Mouse (Mus musculus) midbrain, embryonic 13.5 days (tissue): Measurements from ENCODE around the gene Gm45234. TPM values are rescaled to one million over a fixed set of nuclear protein-coding genes. Genes with fewer than 3 reads are reported as not detected.

Experiments
- ATAC-seq: fragments of 200-750 bp; cut with Nextera tagmentation; 2 replicates; pipeline ENCODE4 v1.8.0; 2017; ENCODE audit warnings: mild to moderate bottlenecking, moderate TSS enrichment, moderate library complexity
- H3K27ac ChIP-seq: fragments of 300-500 bp; sonication (generic); 2 replicates; pipeline ENCODE4 v1.5.1; 2015; ENCODE audit warnings: inconsistent platforms, mild to moderate bottlenecking, moderate library complexity
- H3K27me3 ChIP-seq: fragments of 300-500 bp; sonication (generic); 2 replicates; pipeline ENCODE4 v1.6.1; 2015; ENCODE audit warnings: mild to moderate bottlenecking, inconsistent platforms
- H3K36me3 ChIP-seq: fragments of 300-500 bp; sonication (generic); 2 replicates; pipeline ENCODE4 v1.6.1; 2015; ENCODE audit warnings: mild to moderate bottlenecking, inconsistent platforms
- H3K4me1 ChIP-seq: fragments of 300-500 bp; sonication (generic); replicated peaks from 2 replicates; pipeline ENCODE4 v1.6.1; 2015; ENCODE audit warnings: inconsistent platforms
- H3K4me2 ChIP-seq: fragments of 300-500 bp; sonication (generic); replicated peaks from 2 replicates; pipeline ENCODE4 v1.6.1; 2015; ENCODE audit warnings: moderate library complexity, mild to moderate bottlenecking, inconsistent platforms
- H3K4me3 ChIP-seq: fragments of 300-500 bp; sonication (generic); replicated peaks from 2 replicates; pipeline ENCODE4 v1.5.1; 2015; ENCODE audit warnings: mild to moderate bottlenecking, inconsistent platforms
- H3K9ac ChIP-seq: fragments of 300-500 bp; sonication (generic); replicated peaks from 2 replicates; pipeline ENCODE4 v1.6.1; 2015; ENCODE audit warnings: mild to moderate bottlenecking, inconsistent platforms
- H3K9me3 ChIP-seq: fragments of 300-500 bp; sonication (generic); 2 replicates; pipeline ENCODE4 v1.6.1; 2016; ENCODE audit warnings: mild to moderate bottlenecking, inconsistent platforms
- whole genome bisulfite sequencing: fragments of 180-500 bp; shearing (Covaris S2); methylation state at CpG from one replicate; pipeline ENCODE4 v1.1.7; 2015; 5-methylcytosine and 5-hydroxymethylcytosine counted together
- polyA plus RNA-seq: library from polyadenylated mRNA; unstranded; fragments of >200 nt; fragmentation: Nextera tagmentation; extraction: Ambion mirVana; gene quantifications from 2 replicates; pipeline ENCODE4 v1.2.1, GENCODE M21; 2015

The Gm45234 gene
- polyA plus RNA-seq, 1 experiment from 2014 or later, result not detected

DNA sequence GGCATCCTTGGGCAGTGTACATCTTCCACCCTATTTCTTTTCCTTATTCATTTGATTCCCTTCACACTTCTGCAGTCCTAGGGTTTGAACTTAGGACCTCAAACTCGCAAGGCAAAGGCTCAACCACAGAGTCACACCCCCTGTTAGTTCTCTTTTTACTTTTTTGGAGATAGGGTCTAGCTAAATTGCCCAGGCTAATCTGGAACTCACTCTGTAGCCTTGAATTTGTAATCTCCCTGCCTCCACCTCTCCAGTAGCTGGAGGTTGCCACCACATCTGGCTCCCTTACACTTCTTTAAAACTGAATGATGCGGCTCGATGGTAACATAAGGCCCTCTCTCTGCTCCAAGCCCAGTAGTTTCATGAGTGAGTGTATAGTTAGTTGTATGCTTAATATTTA is 21.4 kb downstream of the Gm45234 start:
- Histone ChIP-seq H3K4me1 (peaks cover 13% of the 10 kb centered on the region), H3K4me2 (no peak overlapping the region), H3K4me3 (no peak overlapping the region), H3K27ac (no peak overlapping the region), H3K9me3 (no peaks in the 10 kb centered on the region), H3K27me3 (peaks cover 3% of the 10 kb centered on the region; the same call in 1 of the 2 replicates), H3K36me3 (peaks cover 7% of the 10 kb centered on the region), H3K9ac (no peak overlapping the region)
- ATAC-seq, result no peak
- WGBS, result 93% methylated on average over 3 of the region's 3 CpGs

DNA sequence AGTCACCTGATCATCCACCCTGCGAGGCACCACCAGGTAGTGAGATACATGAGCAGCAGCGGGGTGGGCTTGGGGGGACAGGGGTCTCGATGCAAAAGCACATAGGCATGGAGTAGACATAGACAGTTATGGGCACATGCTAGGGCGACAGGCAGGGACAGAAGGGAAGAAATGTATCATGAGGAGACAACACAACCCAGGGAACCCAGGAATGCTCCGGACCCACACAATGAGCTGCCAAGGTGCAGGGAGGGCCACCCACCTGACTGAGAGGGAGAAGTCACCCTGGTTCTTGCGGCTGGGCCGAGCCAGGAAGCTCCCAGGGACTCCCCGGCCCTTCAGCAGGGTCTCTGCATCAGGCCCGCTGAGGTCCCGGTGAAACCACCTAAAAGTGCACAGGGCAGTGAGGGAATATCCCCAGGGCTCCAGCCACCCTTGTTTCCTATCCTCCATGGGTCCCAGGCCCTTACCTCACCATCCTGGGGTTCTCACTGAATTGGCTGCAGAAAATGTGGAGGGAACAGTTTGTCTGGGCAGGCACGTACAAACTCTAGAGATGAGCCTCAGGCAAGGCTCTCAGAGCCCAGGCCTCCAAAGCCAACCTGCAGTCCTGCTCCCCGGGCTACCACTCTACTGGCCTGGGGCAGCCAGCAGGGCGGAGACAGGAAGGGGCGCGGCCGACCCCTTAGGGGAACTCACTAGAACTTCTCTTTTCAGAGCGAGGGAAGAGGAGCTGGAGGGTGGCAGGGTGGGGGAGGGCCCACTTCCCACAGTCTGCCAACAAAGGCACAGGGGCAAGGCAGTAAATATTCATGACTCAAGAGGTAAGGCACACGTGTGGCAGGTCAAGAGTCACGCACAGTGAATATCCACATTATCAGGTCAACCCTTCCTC is 23.1 kb downstream of the Gm45234 start:
- Histone ChIP-seq H3K9me3 (no peaks in the 10 kb centered on the region), H3K4me2 (no peak overlapping the region), H3K4me1 (no peaks in the 10 kb centered on the region), H3K9ac (0 out of 2 replicates have a peak overlapping the region, but pooled peaks have one; percentile 23), H3K4me3 (no peak overlapping the region), H3K27me3 (peaks cover 3% of the 10 kb centered on the region; the same call in 1 of the 2 replicates), H3K36me3 (no peaks in the 10 kb centered on the region), H3K27ac (no peak overlapping the region)
- WGBS, result 58% methylated on average over 19 of the region's 19 CpGs
- ATAC-seq, result no peak

DNA sequence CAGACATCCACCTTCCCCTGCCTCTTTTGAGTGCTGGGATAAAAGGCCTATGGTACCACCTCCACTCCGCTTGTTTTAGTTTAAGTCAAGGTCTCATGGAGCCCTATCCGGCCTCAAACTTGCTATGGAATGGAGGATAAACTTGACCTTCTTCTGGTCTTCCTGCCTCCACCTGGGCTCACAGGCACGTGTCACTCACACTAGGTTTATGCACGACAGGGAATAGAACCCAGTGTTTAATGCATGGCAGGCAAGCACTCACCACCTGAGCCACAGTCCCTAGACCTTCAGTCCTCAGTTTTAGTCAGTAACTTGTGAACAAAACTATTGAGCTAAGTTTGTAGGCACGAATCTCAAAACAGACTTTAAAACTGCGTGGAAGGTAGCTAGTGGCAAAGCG is 24.8 kb downstream of the Gm45234 start:
- Histone ChIP-seq H3K4me3 (no peak overlapping the region), H3K36me3 (no peaks in the 10 kb centered on the region), H3K4me2 (no peak overlapping the region), H3K9ac (no peak overlapping the region), H3K27ac (no peak overlapping the region), H3K9me3 (no peaks in the 10 kb centered on the region), H3K4me1 (no peaks in the 10 kb centered on the region), H3K27me3 (peaks cover 3% of the 10 kb centered on the region; the same call in 1 of the 2 replicates)
- ATAC-seq, result no peak
- WGBS, result 89% methylated on average over 7 of the region's 7 CpGs

DNA sequence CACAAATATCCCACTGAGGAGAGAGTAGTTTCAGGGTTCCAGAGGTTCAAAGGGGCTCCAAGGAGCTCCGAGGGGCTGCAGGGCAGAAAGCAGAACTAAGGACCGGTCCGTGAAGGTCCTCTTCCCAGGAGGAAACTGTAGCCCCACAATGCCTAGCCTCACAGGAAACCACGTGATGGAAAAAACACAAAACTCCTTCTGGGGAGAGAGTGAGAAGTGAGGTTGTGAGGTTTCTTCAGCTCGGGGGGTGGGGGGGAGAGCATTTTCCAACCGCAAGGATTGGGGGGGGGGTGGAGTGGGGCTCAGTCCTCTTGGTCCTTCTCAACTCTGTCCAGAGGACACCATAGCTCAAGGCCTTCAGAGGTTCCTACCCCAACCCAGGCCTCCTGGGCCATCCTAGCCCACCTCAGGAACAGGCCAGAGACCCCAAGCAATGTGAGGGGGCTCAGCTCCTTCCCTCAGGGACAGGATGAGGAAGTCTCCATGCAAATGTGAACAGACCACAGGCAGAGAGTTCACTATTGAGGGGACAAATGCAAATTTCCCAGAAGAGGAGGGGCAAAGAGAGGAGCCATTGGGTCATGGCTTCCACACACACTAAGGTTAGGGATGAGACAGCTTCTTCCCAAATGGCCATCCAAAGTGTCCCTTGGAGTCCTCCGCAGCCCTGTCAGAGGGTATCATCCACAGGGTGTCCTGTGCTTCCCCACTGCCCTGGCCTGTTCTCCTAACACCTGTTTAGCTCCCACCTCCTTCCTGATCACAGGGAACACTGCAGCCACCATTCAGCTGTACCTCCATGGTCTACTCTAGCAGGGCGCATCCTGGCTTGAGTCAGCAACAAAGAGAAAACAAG is 25.7 kb downstream of the Gm45234 start:
- Histone ChIP-seq H3K27ac (no peak overlapping the region), H3K4me2 (no peak overlapping the region), H3K36me3 (no peaks in the 10 kb centered on the region), H3K4me1 (no peaks in the 10 kb centered on the region), H3K4me3 (no peak overlapping the region), H3K9me3 (no peaks in the 10 kb centered on the region), H3K9ac (no peak overlapping the region), H3K27me3 (peaks cover 3% of the 10 kb centered on the region; the same call in 1 of the 2 replicates)
- ATAC-seq, result no peak
- 86% methylated on average over 8 of the region's 8 CpGs for WGBS

DNA sequence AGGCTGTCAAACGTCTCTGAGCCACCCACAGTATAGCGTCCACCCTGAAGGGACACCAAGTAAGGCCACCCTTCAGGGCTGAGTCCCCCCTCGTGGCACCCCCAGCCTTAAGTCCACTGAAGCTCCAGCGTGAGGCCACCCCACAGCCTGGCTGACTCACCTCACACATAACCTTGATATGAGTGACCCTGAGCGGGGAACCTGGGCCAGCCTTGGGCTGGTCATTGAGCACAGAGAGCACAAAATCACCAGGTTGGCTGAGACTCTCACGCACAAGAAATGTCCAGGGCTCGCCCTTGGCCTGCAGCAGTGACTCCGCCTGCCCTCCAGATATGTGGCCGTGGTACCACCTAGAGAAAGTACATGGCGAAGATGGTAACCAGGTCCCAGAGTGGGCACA is 27.2 kb downstream of the Gm45234 start:
- no peak overlapping the region for H3K4me3 ChIP-seq
- ATAC-seq, result no peak
- 91% methylated on average over 10 of the region's 10 CpGs for WGBS
- H3K27ac ChIP-seq, result no peak overlapping the region
- peaks cover 3% of the 10 kb centered on the region; the same call in 1 of the 2 replicates for H3K27me3 ChIP-seq
- H3K36me3 ChIP-seq, result no peaks in the 10 kb centered on the region
- no peak overlapping the region for H3K9ac ChIP-seq
- H3K9me3 ChIP-seq, result no peaks in the 10 kb centered on the region
- H3K4me1 ChIP-seq, result no peaks in the 10 kb centered on the region
- no peak overlapping the region for H3K4me2 ChIP-seq

DNA sequence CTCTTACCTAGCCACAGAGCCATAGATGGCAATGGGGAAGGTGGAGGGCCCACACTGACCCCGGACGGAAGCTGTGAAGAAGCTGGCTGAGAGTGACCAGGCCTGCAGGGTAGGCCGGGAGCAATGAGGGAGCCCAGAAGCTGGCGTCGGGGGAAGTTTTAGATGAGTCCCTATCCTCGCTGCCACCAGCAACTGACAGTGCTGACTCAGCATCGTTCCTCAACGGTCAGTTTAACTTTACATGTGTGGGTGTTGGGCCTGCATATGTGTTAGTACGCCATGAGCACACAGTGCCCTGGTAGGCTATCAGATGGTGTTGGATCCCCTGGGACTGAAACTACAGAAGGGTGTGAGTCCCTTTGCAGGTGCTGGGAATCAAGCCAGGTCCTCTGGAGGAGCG is 31.3 kb downstream of the Gm45234 start:
- ATAC-seq, result no peak
- H3K9ac ChIP-seq, result no peak overlapping the region
- H3K4me2 ChIP-seq, result no peak overlapping the region
- no peak overlapping the region for H3K27ac ChIP-seq
- no peaks in the 10 kb centered on the region for H3K4me1 ChIP-seq
- H3K9me3 ChIP-seq, result no peaks in the 10 kb centered on the region
- 91% methylated on average over 10 of the region's 10 CpGs for WGBS
- H3K27me3 ChIP-seq, result no peaks in the 10 kb centered on the region
- no peaks in the 10 kb centered on the region for H3K36me3 ChIP-seq
- H3K4me3 ChIP-seq, result no peak overlapping the region

DNA sequence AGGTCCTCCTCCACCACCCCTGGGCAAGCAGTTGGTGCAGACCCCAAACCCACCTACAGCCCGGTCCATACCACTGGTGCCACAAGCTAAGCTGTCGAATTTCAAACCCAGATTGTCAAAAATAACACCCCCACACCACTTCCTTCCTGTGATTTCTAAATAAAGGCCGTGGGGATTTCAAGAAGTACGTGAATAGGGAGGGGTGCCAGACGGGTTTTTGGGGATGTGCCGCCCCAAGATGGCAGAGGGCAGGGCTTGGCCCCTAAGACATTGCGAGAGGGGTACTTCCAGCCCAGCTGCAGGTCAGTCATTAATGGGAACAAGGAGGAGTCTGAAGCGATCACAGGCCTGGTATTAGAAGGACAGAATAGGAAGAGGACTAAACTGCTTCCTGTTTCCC is 32.3 kb downstream of the Gm45234 start:
- Histone ChIP-seq H3K9ac (no peak overlapping the region), H3K4me2 (no peak overlapping the region), H3K4me1 (no peaks in the 10 kb centered on the region), H3K9me3 (no peaks in the 10 kb centered on the region), H3K36me3 (no peaks in the 10 kb centered on the region), H3K4me3 (no peak overlapping the region), H3K27ac (no peak overlapping the region), H3K27me3 (no peaks in the 10 kb centered on the region)
- 86% methylated on average over 8 of the region's 8 CpGs for WGBS
- ATAC-seq, result no peak

DNA sequence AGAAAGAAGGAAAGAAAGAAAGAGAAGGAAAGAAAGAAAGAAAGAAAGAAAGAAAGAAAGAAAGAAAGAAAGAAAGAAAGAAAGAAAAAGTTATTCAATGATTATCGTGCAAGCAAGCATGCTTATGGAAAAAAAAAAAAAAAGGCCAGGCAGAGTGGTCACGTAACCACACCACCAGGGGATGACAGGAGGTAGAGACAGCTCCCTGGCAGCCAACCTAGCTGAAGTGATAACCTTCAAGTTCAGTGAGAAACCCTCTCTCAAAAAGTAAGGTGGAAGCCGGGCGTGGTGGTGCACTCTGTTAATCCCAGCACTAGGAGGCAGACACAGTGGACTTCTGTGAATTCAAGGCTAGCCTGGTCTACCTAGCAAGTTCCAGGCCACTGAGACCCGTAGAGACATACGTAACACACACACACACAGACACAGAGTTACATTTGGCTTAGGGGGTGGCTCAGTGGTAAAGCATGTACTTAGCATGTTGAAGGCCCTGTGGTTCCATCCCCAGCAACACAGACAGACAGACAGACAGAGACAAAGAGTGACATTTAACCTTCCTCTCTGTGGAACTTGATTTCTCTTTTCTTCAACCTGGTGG is 32.8 kb downstream of the Gm45234 start:
- Histone ChIP-seq H3K4me3 (no peak overlapping the region), H3K27ac (no peak overlapping the region), H3K9ac (no peak overlapping the region), H3K36me3 (no peaks in the 10 kb centered on the region), H3K4me1 (no peaks in the 10 kb centered on the region), H3K4me2 (no peak overlapping the region), H3K9me3 (no peaks in the 10 kb centered on the region), H3K27me3 (no peaks in the 10 kb centered on the region)
- WGBS, result 87% methylated on average over 6 of the region's 6 CpGs
- ATAC-seq, result no peak

DNA sequence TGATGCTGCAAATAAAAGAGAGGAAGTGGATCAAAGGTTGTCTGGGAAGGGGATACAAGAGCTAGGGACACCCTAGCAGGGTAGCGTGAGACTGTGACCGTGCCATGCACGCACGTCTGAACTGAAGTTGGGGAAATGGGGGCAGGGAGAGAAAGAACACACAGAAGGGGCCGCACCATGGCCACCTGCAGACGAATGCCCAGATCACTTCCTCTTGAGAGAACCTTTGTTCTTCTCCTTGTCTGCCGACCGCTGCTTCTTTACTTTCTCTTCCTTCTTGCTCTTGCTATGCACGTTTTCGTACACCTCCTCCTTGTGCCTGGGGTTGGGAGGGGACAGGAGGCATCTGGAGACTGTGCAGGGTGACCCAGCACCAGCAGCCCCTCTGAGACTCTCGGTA is 34.9 kb downstream of the Gm45234 start:
- Histone ChIP-seq H3K9me3 (no peaks in the 10 kb centered on the region), H3K4me2 (no peak overlapping the region), H3K4me1 (no peaks in the 10 kb centered on the region), H3K27ac (no peak overlapping the region), H3K4me3 (no peak overlapping the region), H3K9ac (no peak overlapping the region), H3K27me3 (no peaks in the 10 kb centered on the region), H3K36me3 (peaks cover 21% of the 10 kb centered on the region)
- 65% methylated on average over 11 of the region's 11 CpGs for WGBS
- no peak for ATAC-seq

DNA sequence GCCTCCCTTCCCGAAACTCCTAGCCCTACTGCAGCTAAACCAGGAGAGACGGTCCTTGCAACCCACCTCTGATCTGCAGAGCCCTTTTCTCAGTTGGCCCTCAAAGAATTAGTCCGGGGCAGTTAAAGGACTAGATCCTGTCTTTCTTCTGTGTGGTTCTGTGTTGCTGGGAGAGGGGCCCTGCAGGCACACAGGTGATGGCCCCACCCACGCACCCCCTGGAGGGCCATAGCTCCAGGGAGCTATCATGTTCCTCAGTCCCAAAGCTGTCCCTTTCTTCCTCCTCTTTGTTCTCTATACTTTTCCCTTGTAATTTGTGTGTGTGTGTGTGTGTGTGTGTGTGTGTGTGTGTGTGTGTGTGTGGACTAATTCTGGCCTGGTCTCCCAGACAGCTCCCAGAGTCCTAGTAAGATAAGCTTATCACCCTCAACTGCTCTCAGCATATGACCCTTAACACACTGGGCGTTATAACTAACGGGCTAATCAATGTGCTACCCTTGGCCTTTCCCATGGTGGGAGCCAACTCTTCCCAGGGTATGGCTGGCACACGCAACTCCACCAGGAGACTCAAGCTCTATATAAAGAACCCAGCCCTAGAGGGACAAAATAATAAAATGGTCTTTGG is 36.4 kb downstream of the Gm45234 start:
- no peak overlapping the region for H3K27ac ChIP-seq
- H3K9me3 ChIP-seq, result no peaks in the 10 kb centered on the region
- WGBS, result 78% methylated on average over 7 of the region's 7 CpGs
- H3K36me3 ChIP-seq, result peaks cover 35% of the 10 kb centered on the region
- no peak overlapping the region for H3K9ac ChIP-seq
- H3K27me3 ChIP-seq, result no peaks in the 10 kb centered on the region
- ATAC-seq, result no peak
- no peak overlapping the region for H3K4me2 ChIP-seq
- no peak overlapping the region for H3K4me3 ChIP-seq
- 0 out of 2 replicates have a peak, but pooled peaks cover under 1% of the 10 kb centered on the region for H3K4me1 ChIP-seq

DNA sequence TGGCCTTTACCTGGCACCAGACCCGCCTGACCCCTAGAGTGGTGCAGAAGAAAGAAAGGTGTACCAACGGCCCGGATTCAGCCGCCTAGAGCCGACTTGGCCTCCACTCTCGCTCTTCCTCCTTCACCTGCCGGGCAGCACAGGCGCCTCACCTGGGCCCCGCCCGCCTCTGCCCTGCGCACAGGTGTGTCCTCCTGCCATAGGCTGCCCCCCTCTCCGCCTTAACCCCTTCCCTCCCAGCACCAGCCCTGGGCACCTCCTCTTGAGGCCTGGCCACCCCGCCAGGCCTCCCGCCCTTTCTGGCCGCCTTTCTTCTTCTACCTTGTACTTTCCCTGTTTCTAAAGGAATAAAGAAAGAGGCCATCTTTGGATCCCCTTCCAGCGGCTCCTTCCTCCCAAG is 37.1 kb downstream of the Gm45234 start:
- H3K36me3 ChIP-seq, result peaks cover 43% of the 10 kb centered on the region
- peaks cover 8% of the 10 kb centered on the region for H3K4me1 ChIP-seq
- H3K4me2 ChIP-seq, result no peak overlapping the region
- no peak overlapping the region for H3K27ac ChIP-seq
- H3K9ac ChIP-seq, result no peak overlapping the region
- no peak for ATAC-seq
- no peaks in the 10 kb centered on the region for H3K27me3 ChIP-seq
- no peak overlapping the region for H3K4me3 ChIP-seq
- WGBS, result 58% methylated on average over 9 of the region's 16 CpGs
- no peaks in the 10 kb centered on the region for H3K9me3 ChIP-seq
